Mouse (Mus musculus) bone marrow, adult 2 months (tissue): ENCODE data around the gene Fam178b.

ENCODE experiments used
- CTCF ChIP-seq: fragments of 200-500 bp; IDR thresholded peaks from 2 replicates; pipeline ENCODE4 v1.5.1; 2011; ENCODE audit warnings: low read length, control low read depth; ENCODE audit not compliant: control insufficient read depth, insufficient read depth
- POLR2A ChIP-seq: fragments of 200-500 bp; IDR thresholded peaks from 2 replicates; pipeline ENCODE4 v1.6.1; 2011; ENCODE audit warnings: low read depth, mild to moderate bottlenecking, control low read depth, low read length, borderline replicate concordance; ENCODE audit not compliant: control insufficient read depth

- TF ChIP-seq POLR2A (no peak), CTCF (no peak)
Observed at GRCm38 (mm10) chr1:36633920-36634319, 49.1 kb downstream of the Fam178b start.
